Mouse (Mus musculus) cortical plate, adult 2 months (tissue): ENCODE measurements at regions not wholly inside any gene's neighbourhood (a gene's known extent, or its start where the extent isn't known, plus 50 kb on each side); places are given as distances from the start of the nearest gene placed in this dataset.

Source experiments
- CTCF ChIP-seq: fragments of 200-500 bp; IDR thresholded peaks from 2 replicates; pipeline ENCODE4 v1.5.1; 2011; ENCODE audit warnings: mild to moderate bottlenecking, control low read depth, low read length; ENCODE audit not compliant: insufficient read depth; ENCODE audit errors: extremely low read depth
- POLR2A ChIP-seq: fragments of 200-500 bp; IDR thresholded peaks from 2 replicates; pipeline ENCODE4 v1.6.1; 2011; ENCODE audit warnings: mild to moderate bottlenecking, low read length, control low read depth; ENCODE audit not compliant: insufficient read depth; ENCODE audit errors: extremely low read depth

GRCm38 (mm10) chr8:89983859-89984258 lies 364.3 kb downstream of the Tox3 start:
- TF ChIP-seq POLR2A (no peak), CTCF (no peak)
